Mouse (Mus musculus) bone marrow macrophage, adult 2 months (primary cell): ENCODE data around the gene Oma1.

Experiments
- CTCF ChIP-seq: IDR thresholded peaks from 2 replicates; pipeline ENCODE4 v1.5.1; 2012; ENCODE audit warnings: low read depth, mild to moderate bottlenecking, low read length, moderate library complexity
- POLR2A ChIP-seq: IDR thresholded peaks from 2 replicates; pipeline ENCODE4 v1.6.1; 2012; ENCODE audit warnings: mild to moderate bottlenecking, low read depth, low read length, borderline replicate concordance

- TF ChIP-seq POLR2A (no peak), CTCF (no peak)
Measured at GRCm38 (mm10) chr4:103303851-103304250, 9.8 kb upstream of the Oma1 start.
